Mouse (Mus musculus) layer of hippocampus, adult 6 months (tissue): ENCODE results near the gene Gm43518. TPM values are rescaled to one million over a fixed set of nuclear protein-coding genes. Genes with fewer than 3 reads are reported as not detected.

ENCODE experiments used
- long read RNA-seq, 2 experiments: library from polyadenylated mRNA; unstranded; transcript quantifications; one replicate each; pipeline ENCODE4 v2.0.0; 2019 to 2020
- polyA plus RNA-seq: library from polyadenylated mRNA; unstranded; fragments of <200 nt; fragmentation: Nextera tagmentation; gene quantifications from 2 replicates; pipeline ENCODE4 v1.2.3, GENCODE M21; 2021

Gene Gm43518
- polyA plus RNA-seq = not detected in 2 replicates
- long read RNA-seq, experiment 1 = 0 reads
- long read RNA-seq, experiment 2 = 0 reads

GRCm38 (mm10) chr5:123927118-123927517 lies at the start of gene Gm43518:
TSS of gene Gm43518 (plus strand) at chr5:123927418.

DNA sequence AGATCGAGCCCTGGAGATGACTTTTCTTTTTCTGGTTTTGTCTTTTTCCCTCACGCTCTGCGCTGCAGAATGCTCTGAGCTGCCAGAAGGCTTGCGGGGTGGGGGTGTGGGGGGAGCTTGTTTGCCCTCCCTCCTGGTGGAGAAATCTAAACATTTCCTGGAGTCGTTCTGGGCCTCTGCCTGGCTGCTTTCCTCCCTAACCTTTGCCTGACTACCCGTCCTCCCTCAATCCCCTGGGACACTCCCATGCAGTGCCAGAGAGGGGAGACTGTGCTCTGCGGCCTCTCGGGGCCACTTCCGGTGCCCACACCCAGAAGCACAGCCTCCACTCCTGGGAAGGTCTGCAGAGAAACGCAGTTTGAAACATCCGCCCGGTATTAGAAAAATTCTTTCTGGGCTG lies 47.3 kb upstream of the Gm43518 start, which contains the start of gene Hcar1:
Hcar1 (minus strand) TSS at position 93 of the 400 bp plus-strand sequence.

DNA sequence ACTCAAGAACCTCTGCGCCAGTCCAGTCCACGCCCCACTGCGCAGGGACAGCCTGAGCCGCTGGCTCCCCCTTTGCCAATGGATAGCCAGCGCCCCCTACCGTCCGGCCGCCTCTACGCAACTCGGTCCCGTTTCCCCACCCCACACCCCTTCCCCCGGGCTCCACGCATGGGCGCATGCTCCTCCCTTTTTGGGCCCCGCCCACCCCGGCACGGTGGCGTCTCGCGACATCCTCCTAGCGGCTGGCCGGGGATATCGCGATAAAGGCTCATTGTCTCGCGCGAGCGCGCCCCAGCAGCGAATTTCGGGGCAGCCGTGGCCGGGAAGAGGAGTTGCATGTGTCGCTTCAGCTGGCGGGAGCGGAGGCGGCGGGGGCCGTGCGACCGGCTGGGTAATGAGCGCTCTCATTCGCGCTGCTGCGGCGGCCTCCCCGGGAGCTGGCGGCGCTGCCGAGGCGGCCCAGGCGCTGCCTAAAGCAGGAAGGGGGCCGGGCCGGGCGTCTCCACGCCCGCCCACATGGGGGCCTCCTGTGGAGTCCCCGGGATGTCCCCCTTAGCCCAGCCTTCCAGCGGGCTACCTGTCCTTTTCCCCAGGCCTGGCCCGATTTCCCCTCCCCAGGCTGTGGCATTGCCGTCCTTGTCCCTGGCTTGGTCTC lies 20.1 kb upstream of the Gm43518 start, which contains the start of gene Denr:
Denr (plus strand) TSS at position 200 of the 655 bp plus-strand sequence.

DNA sequence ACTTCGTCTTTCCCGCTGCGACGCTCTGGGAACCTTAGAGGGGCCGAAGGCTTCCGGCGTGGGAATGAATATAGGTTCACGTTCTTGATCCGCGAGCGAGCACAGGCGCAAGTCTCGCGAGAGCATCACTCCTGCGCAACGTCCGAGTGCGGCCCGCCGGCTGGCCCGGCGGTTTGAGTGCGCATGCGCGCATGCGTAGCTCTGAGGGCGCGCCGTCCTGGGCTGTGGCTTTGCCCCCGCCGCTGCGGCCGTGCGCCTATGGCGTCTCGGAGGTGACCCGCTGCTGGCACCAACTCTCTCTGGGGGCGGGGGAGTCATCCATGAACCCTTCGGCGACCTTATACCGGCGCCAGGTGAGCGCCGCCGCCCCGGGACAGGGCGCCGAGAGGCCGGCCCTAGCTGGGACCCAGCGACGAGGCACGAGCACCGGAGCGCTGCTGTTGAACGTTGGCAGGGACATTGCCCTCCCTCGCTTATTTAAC lies 3.3 kb downstream of the Gm43518 start, which contains the start of gene Ccdc62:
Ccdc62 (plus strand) TSS at position 172 of the 482 bp plus-strand sequence.

GRCm38 (mm10) chr5:123973299-123974178 lies 46.3 kb downstream of the Gm43518 start, which contains the start of gene Hip1r:
TSS of gene Hip1r (plus strand) at chr5:123973628.

Other genes with a start within 250 kb of the Gm43518 start
- 36.4 and 38.3 TPM in 2 replicates for gene Clip1, start 242.8 kb upstream of the Gm43518 start, polyA plus RNA-seq
- 16.1 and 16.5 TPM in 2 replicates for gene Zcchc8, start 206.3 kb upstream of the Gm43518 start, polyA plus RNA-seq
- 46.1 and 57.6 TPM in 2 replicates for gene Rsrc2, start 178.0 kb upstream of the Gm43518 start, polyA plus RNA-seq
- gene Kntc1, start 177.7 kb upstream of the Gm43518 start, polyA plus RNA-seq = 1.7 TPM in 2 replicates
- gene Hcar2, start 61.9 kb upstream of the Gm43518 start, polyA plus RNA-seq = 0.16 TPM in 1 of 2 replicates, not detected in the other
- 0.19 and 0.45 TPM in 2 replicates for gene Hcar1, start 47.4 kb upstream of the Gm43518 start, polyA plus RNA-seq
- 116 and 120 TPM in 2 replicates for gene Denr, start 20.2 kb upstream of the Gm43518 start, polyA plus RNA-seq
- 2.7 and 3.8 TPM in 2 replicates for gene Ccdc62, start 3.3 kb downstream of the Gm43518 start, polyA plus RNA-seq
- gene Hip1r, start 46.2 kb downstream of the Gm43518 start, polyA plus RNA-seq = 7.7 and 7.9 TPM in 2 replicates
- gene Vps37b, start 104.9 kb downstream of the Gm43518 start, polyA plus RNA-seq = 13.2 and 14.9 TPM in 2 replicates
- 21.3 and 22.5 TPM in 2 replicates for gene Abcb9, start 168.4 kb downstream of the Gm43518 start, polyA plus RNA-seq
- gene Ogfod2, start 184.9 kb downstream of the Gm43518 start, polyA plus RNA-seq = 49.9 and 51.2 TPM in 2 replicates
- gene Arl6ip4, start 188.7 kb downstream of the Gm43518 start, polyA plus RNA-seq = 108 and 119 TPM in 2 replicates